Mouse (Mus musculus) monocyte, adult 59 days (primary cell): Measurements from ENCODE around the gene Gbp3. TPM values are rescaled to one million over a fixed set of nuclear protein-coding genes. Genes with fewer than 3 reads are reported as not detected.

Experiments
- total RNA-seq, 2 experiments: library from RNA; stranded (reverse); gene quantifications; one replicate each; pipeline ENCODE4 v1.2.4; 2023

Gbp3 gene
- 10 to 100 TPM; 29.8 to 31.2 TPM for total RNA-seq

GRCm38 (mm10) chr3:142559632-142560228, at the start of gene Gbp3:
Gene Gbp3 (plus strand): TSS chr3:142560026.

GRCm38 (mm10) chr3:142530087-142530953, 29.5 kb upstream of the Gbp3 start, which contains the start of gene Gbp7:
Gene Gbp7 (plus strand): TSS chr3:142530342.

GRCm38 (mm10) chr3:142594547-142594946, 34.7 kb downstream of the Gbp3 start, which contains the start of gene Gbp2b:
Gene Gbp2b (plus strand): TSS chr3:142594847.

GRCm38 (mm10) chr3:142620111-142620955, 60.5 kb downstream of the Gbp3 start, which contains the start of gene Gbp2:
Gene Gbp2 (plus strand): TSS chr3:142620602.

Other genes starting within 250 kb of the Gbp3 start
- gene Pdlim5, start 164.3 kb upstream of the Gbp3 start, total RNA-seq, result 100 to 1,000 TPM; 109 to 116 TPM
- 10 to 100 TPM; 23.4 to 24.3 TPM for gene Gbp5, start 66.0 kb upstream of the Gbp3 start, total RNA-seq
- gene Gbp7, start 29.7 kb upstream of the Gbp3 start, total RNA-seq, result 10 to 100 TPM; 10.9 to 14.5 TPM
- gene Gbp2b, start 34.8 kb downstream of the Gbp3 start, total RNA-seq, result 1 to 10 TPM; 1.1 to 1.7 TPM
- 10 to 100 TPM; 21.7 to 24.8 TPM for gene Gbp2, start 60.6 kb downstream of the Gbp3 start, total RNA-seq
- gene Kyat3, start 141.0 kb downstream of the Gbp3 start, total RNA-seq, result 1 to 10 TPM; 5.5 to 6.8 TPM
- gene Gtf2b, start 205.0 kb downstream of the Gbp3 start, total RNA-seq, result 10 to 100 TPM; 71.9 to 76.9 TPM